ENCODE assay signal across 12 mouse cellular contexts in the genomic region with DNA sequence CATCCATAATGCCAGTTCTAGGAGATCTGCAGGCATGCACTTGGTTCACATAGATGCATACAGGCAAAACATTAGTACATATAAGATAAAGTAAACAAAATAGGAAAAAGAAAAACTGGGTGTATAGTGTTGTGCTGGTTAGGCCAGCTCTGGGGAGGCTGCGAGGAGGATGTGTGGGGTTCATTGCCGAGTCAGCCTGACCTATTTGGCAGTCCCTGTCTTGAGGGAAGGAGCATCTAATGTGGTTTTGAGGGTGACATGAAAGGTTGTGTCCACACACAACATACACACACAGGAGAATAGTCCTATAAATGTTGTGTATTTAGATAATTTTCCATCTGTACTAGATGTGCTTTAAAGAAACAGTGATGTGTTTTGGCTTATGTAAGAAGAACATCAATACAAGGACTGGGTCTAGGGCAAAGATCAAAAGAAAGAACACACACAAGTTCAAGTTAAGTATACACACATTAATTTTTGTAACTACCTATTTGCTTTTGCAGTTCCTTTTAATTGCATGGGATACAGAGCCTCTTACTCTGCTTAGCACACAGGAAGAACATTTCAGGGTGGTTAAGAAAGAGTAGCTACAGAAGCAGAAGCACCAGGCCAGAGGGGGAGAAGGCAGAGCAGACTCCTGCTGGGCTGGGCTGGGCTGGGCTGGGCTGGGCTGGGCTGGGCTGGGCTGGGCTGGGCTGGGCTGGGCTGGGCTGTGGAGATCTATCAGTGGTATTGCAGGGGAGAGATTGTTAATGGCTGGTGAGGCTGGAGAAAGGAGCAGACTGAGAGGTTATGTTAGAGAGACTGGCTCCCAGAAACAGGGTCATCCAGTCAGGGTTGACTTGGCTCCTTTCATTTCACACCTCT. TPM values are rescaled to one million over a fixed set of nuclear protein-coding genes. Genes with fewer than 3 reads are reported as not detected.
A peak's percentile ranks its signal among the peaks of the same experiment; 100 is the strongest.
DNase-seq lines count a peak whose midpoint lies in the region; ATAC-seq lines count a peak whose summit lies in the region.
"Had no signal": no experiment of that assay in that cellular context is flagged by ENCODE, and none has a peak within 500 bp of the region (broad histone marks: within the 10 kb centered on the region; RNA-seq: fewer than 3 reads in every experiment).

No protein-coding gene starts in this region.

- no peak overlapping the region for H3K4me3 ChIP-seq in liver, embryonic 15.5 days (replicated peaks)
- no peak overlapping the region for H3K4me3 ChIP-seq in hindbrain, embryonic 12.5 days
- H3K4me3 ChIP-seq: embryonic facial prominence, embryonic 15.5 days had no signal

- peak; percentile 89 for ATAC-seq in erythroblast, adult 5-6 weeks (replicated peaks; ENCODE audit: low FRiP score, poor library complexity, severe bottlenecking)
- peak; percentile 94 for ATAC-seq in liver, embryonic 15.5 days (ENCODE audit: insufficient read depth)
- no peak for ATAC-seq in hindbrain, embryonic 12.5 days (ENCODE audit: low FRiP score)

- peaks cover 55% of the 10 kb centered on the region for H3K4me1 ChIP-seq in liver, embryonic 15.5 days (replicated peaks)
- no peaks in the 10 kb centered on the region for H3K4me1 ChIP-seq in hindbrain, embryonic 12.5 days
- H3K4me1 ChIP-seq: embryonic facial prominence, embryonic 15.5 days had no signal

- 43% methylated on average over 2 of the region's 2 CpGs for WGBS in liver, embryonic 15.5 days (ENCODE audit: insufficient replicate concordance)
- 83% methylated on average over 2 of the region's 2 CpGs for WGBS in hindbrain, embryonic 12.5 days

- peak overlapping the region; percentile 67 for H3K27ac ChIP-seq in liver, embryonic 15.5 days (replicated peaks)
- no peak overlapping the region for H3K27ac ChIP-seq in hindbrain, embryonic 12.5 days
- H3K27ac ChIP-seq: embryonic facial prominence, embryonic 15.5 days had no signal

- H3K36me3 ChIP-seq in liver, embryonic 15.5 days (replicated peaks): peaks cover 29% of the 10 kb centered on the region
- H3K36me3 ChIP-seq in hindbrain, embryonic 12.5 days: no peaks in the 10 kb centered on the region
- H3K36me3 ChIP-seq: embryonic facial prominence, embryonic 15.5 days had no signal

- H3K9me3 ChIP-seq in liver, embryonic 15.5 days (replicated peaks): no peaks in the 10 kb centered on the region
- no peaks in the 10 kb centered on the region for H3K9me3 ChIP-seq in hindbrain, embryonic 12.5 days (replicated peaks)
- H3K9me3 ChIP-seq: embryonic facial prominence, embryonic 15.5 days had no signal

- H3K4me2 ChIP-seq in liver, embryonic 15.5 days: peak overlapping the region; percentile 54
- H3K4me2 ChIP-seq in hindbrain, embryonic 12.5 days (replicated peaks): no peak overlapping the region
- H3K4me2 ChIP-seq: embryonic facial prominence, embryonic 15.5 days had no signal

- H3K27me3 ChIP-seq in liver, embryonic 15.5 days: no peaks in the 10 kb centered on the region
- H3K27me3 ChIP-seq in hindbrain, embryonic 12.5 days: no peaks in the 10 kb centered on the region
- H3K27me3 ChIP-seq: embryonic facial prominence, embryonic 15.5 days had no signal

- no peak overlapping the region for H3K9ac ChIP-seq in liver, embryonic 15.5 days
- no peak overlapping the region for H3K9ac ChIP-seq in hindbrain, embryonic 12.5 days
- H3K9ac ChIP-seq: embryonic facial prominence, embryonic 15.5 days had no signal

- peak; percentile 22 for DNase-seq in thymus, postnatal 0 days (ENCODE audit: low spot score)
- no peak for DNase-seq in thymus, adult 18-20 months
- DNase-seq in yolk sac, embryonic 10.5 days (ENCODE audit: low spot score): peak; percentile 18
- no peak for DNase-seq in lung, postnatal 36 days
- no peak for DNase-seq in spleen, postnatal 36 days (ENCODE audit: low spot score in 2 of 2)
- DNase-seq: cerebellum, adult 11 months; heart, adult 18-20 months; lung, adult 18-20 months had no signal

RNA-seq across cellular contexts. Expression of a gene that starts 13.5 kb away (rescaled TPM):
- 31.1 and 33.2 TPM in 2 replicates for polyA plus RNA-seq in thymus, postnatal 0 days (2015; fragmentation: Nextera tagmentation; extraction: Ambion mirVana)
- 29.7 and 44.6 TPM in 2 replicates for total RNA-seq in erythroblast, adult 5-6 weeks (2015; ENCODE audit: low replicate concordance)
- 39.0 and 42.0 TPM in 2 replicates for total RNA-seq in erythroblast, adult 5-6 weeks (2017; ENCODE audit: low replicate concordance)
- polyA plus RNA-seq in liver, embryonic 15.5 days (2015; fragmentation: Nextera tagmentation; extraction: Ambion mirVana): 22.2 and 24.1 TPM in 2 replicates
- 37.3 and 39.1 TPM in 2 replicates for polyA plus RNA-seq in hindbrain, embryonic 12.5 days (2016; fragmentation: Nextera tagmentation; extraction: Ambion mirVana)

Comparison
In these comparisons a context has a peak if more than half of its experiments do, and no peak if none do; other contexts are left out.
1. DNase-seq: peak in thymus, postnatal 0 days (single experiment) and yolk sac, embryonic 10.5 days (single experiment); none in thymus, adult 18-20 months (0 of 2), lung, postnatal 36 days (single experiment) and spleen, postnatal 36 days (0 of 2).